ENCODE assay signal across 8 mouse cellular contexts in genomic region chr11:117319543-117320335, GRCm38 (mm10).
DNase-seq lines count a peak whose midpoint lies in the region; ATAC-seq lines count a peak whose summit lies in the region.

No protein-coding gene starts in this region.

- peak; percentile 43 for ATAC-seq in kidney, embryonic 15.5 days (replicated peaks; ENCODE audit: low FRiP score)
- 0 out of 2 replicates have a peak, but pooled peaks have one; percentile 26 for ATAC-seq in forebrain, embryonic 15.5 days (replicated peaks)
- peak; percentile 33 for ATAC-seq in inflammation-experienced regulatory T-cells, adult 6 months

- 0 out of 2 replicates have a peak overlapping the region, but pooled peaks have one; percentile 5 for H3K4me2 ChIP-seq in kidney, embryonic 15.5 days
- H3K4me2 ChIP-seq in forebrain, embryonic 15.5 days (replicated peaks): no peak overlapping the region

- no peaks in the 10 kb centered on the region for H3K79me2 ChIP-seq in macrophage (ENCODE audit: inconsistent target)

- H3K27me3 ChIP-seq in kidney, embryonic 15.5 days: no peaks in the 10 kb centered on the region
- no peaks in the 10 kb centered on the region for H3K27me3 ChIP-seq in forebrain, embryonic 15.5 days

- peaks cover 96% of the 10 kb centered on the region for H3K4me1 ChIP-seq in kidney, embryonic 15.5 days
- H3K4me1 ChIP-seq in forebrain, embryonic 15.5 days: peaks cover 54% of the 10 kb centered on the region

- H3K9ac ChIP-seq in kidney, embryonic 15.5 days: no peak overlapping the region
- no peak overlapping the region for H3K9ac ChIP-seq in forebrain, embryonic 15.5 days (replicated peaks)

- no peaks in the 10 kb centered on the region for H3K36me3 ChIP-seq in kidney, embryonic 15.5 days
- H3K36me3 ChIP-seq in forebrain, embryonic 15.5 days: no peaks in the 10 kb centered on the region
- no peaks in the 10 kb centered on the region for H3K36me3 ChIP-seq in macrophage (ENCODE audit: inconsistent target)

- H3K27ac ChIP-seq in kidney, embryonic 15.5 days: peak overlapping the region; percentile 92
- H3K27ac ChIP-seq in forebrain, embryonic 15.5 days (replicated peaks): peak overlapping the region; percentile 54; the same call in 1 of the 2 replicates
- H3K27ac ChIP-seq in macrophage: peak overlapping the region; percentile 71

- DNase-seq in kidney, adult 11 months: no peak
- peak; percentile 81 to 83 for DNase-seq in spleen, postnatal 36 days (ENCODE audit: low spot score in 2 of 2)
- DNase-seq in ovary, postnatal 36 days (ENCODE audit: low spot score): no peak
- no peak for DNase-seq in cerebellum, postnatal 10 days

- H3K4me3 ChIP-seq in kidney, embryonic 15.5 days (replicated peaks): no peak overlapping the region
- H3K4me3 ChIP-seq in forebrain, embryonic 15.5 days: no peak overlapping the region
- H3K4me3 ChIP-seq in macrophage (ENCODE audit: inconsistent target): no peak overlapping the region

- 22% methylated on average over 15 of the region's 15 CpGs for WGBS in kidney, embryonic 15.5 days
- WGBS in forebrain, embryonic 15.5 days: 56% methylated on average over 14 of the region's 15 CpGs
- 27% methylated on average over 11 of the region's 15 CpGs for WGBS in macrophage (ENCODE audit: missing documents)

- no peaks in the 10 kb centered on the region for H3K9me3 ChIP-seq in kidney, embryonic 15.5 days (replicated peaks)
- no peaks in the 10 kb centered on the region for H3K9me3 ChIP-seq in forebrain, embryonic 15.5 days

Comparison
In these comparisons a context has a peak if more than half of its experiments do, and no peak if none do; other contexts are left out.
1. DNase-seq: peak in spleen, postnatal 36 days (2 of 2); none in kidney, adult 11 months (single experiment), ovary, postnatal 36 days (single experiment) and cerebellum, postnatal 10 days (0 of 2).
2. Peak in every context shown above with its lines, with median percentiles within 50 percentile points of each other: ATAC-seq and H3K27ac ChIP-seq.